In the genomic region with DNA sequence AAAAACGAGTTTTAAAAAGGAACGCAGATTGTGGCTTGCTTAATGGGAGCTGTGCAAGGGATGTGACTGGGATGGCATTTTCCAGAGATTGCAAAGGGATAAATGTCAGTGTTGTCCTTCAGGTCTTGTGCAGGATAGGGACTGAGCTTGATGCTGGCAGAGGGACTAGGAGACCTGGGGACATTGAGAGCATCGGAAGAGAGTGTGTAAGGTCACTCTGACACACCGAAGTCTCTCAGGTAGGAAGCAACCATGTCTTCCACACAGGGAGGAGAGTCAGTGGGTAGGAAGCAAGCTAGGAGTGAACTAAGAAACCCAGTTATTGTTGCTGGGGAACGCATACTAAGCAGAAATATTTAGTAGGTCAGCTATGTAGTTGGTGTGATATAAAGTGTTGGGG, we compare ENCODE assay signal across 9 mouse cellular contexts. TPM values are rescaled to one million over a fixed set of nuclear protein-coding genes. Genes with fewer than 3 reads are reported as not detected.
A peak's percentile ranks its signal among the peaks of the same experiment; 100 is the strongest.
DNase-seq lines count a peak whose midpoint lies in the region; ATAC-seq and TF ChIP-seq lines count a peak whose summit lies in the region.
"Had no signal": no experiment of that assay in that cellular context is flagged by ENCODE, and none has a peak within 500 bp of the region (broad histone marks: within the 10 kb centered on the region; RNA-seq: fewer than 3 reads in every experiment).

No protein-coding gene starts in this region.

- H3K9me3 ChIP-seq in liver, embryonic 11.5 days (ENCODE audit: control insufficient read depth, low read length), result no peaks in the 10 kb centered on the region
- no peaks in the 10 kb centered on the region for H3K9me3 ChIP-seq in forebrain, embryonic 12.5 days
- no peaks in the 10 kb centered on the region for H3K9me3 ChIP-seq in intestine, postnatal 0 days (ENCODE audit: control insufficient read depth)
- H3K9me3 ChIP-seq in neural tube, embryonic 12.5 days, result no peaks in the 10 kb centered on the region

- intact Hi-C loops in left cerebral cortex, postnatal 10 days (cut with DNase I), result no loop called here

- peak overlapping the region; percentile 34 for H3K4me3 ChIP-seq in liver, embryonic 11.5 days (ENCODE audit: low read depth, low read length)
- peak overlapping the region; percentile 34 for H3K4me3 ChIP-seq in forebrain, embryonic 12.5 days (replicated peaks)
- peak overlapping the region; percentile 24 for H3K4me3 ChIP-seq in intestine, postnatal 0 days (ENCODE audit: low read depth, low read length)
- H3K4me3 ChIP-seq in neural tube, embryonic 12.5 days, result 0 out of 2 replicates have a peak overlapping the region, but pooled peaks have one; percentile 5

- no peak for TF ChIP-seq CTCF in intestine, postnatal 0 days (IDR thresholded peaks at IDR 0.05; ENCODE audit: low read depth)

- no peaks in the 10 kb centered on the region for H3K27me3 ChIP-seq in liver, embryonic 11.5 days (replicated peaks; ENCODE audit: control insufficient read depth, insufficient read depth, low read length)
- peaks cover 13% of the 10 kb centered on the region; the same call in 1 of the 2 replicates for H3K27me3 ChIP-seq in forebrain, embryonic 12.5 days
- no peaks in the 10 kb centered on the region for H3K27me3 ChIP-seq in intestine, postnatal 0 days (replicated peaks; ENCODE audit: control insufficient read depth, insufficient read depth, low read length)
- no peaks in the 10 kb centered on the region for H3K27me3 ChIP-seq in neural tube, embryonic 12.5 days (replicated peaks)

- H3K27ac ChIP-seq in liver, embryonic 11.5 days (ENCODE audit: low read depth, low read length), result no peak overlapping the region
- no peak overlapping the region for H3K27ac ChIP-seq in forebrain, embryonic 12.5 days
- no peak overlapping the region for H3K27ac ChIP-seq in intestine, postnatal 0 days (ENCODE audit: low read depth, low read length)
- H3K27ac ChIP-seq in neural tube, embryonic 12.5 days, result no peak overlapping the region

- H3K36me3 ChIP-seq in liver, embryonic 11.5 days (ENCODE audit: control insufficient read depth, insufficient read depth, low read length), result no peaks in the 10 kb centered on the region
- H3K36me3 ChIP-seq in forebrain, embryonic 12.5 days (replicated peaks), result no peaks in the 10 kb centered on the region
- H3K36me3 ChIP-seq in intestine, postnatal 0 days (ENCODE audit: control insufficient read depth, insufficient read depth), result no peaks in the 10 kb centered on the region
- H3K36me3 ChIP-seq in neural tube, embryonic 12.5 days, result no peaks in the 10 kb centered on the region

- DNase-seq in liver, embryonic 11.5 days (ENCODE audit: low spot score), result no peak
- no peak for DNase-seq in liver
- no peak for DNase-seq in left cerebral cortex, postnatal 10 days (ENCODE audit: extremely low spot score in 1 of 2, low spot score in 2 of 2)
- DNase-seq in adrenal gland, postnatal 36 days, result no peak
- DNase-seq in embryo, embryonic 10.5 days (ENCODE audit: low spot score), result no peak
- DNase-seq: cerebellum, adult 11 months had no signal

- no peak overlapping the region for H3K9ac ChIP-seq in liver, embryonic 11.5 days (ENCODE audit: low read depth, low read length)
- H3K9ac ChIP-seq in forebrain, embryonic 12.5 days, result no peak overlapping the region
- H3K9ac ChIP-seq in intestine, postnatal 0 days (ENCODE audit: low read depth, low read length), result no peak overlapping the region
- H3K9ac ChIP-seq in neural tube, embryonic 12.5 days, result no peak overlapping the region

- no peak for ATAC-seq in liver, embryonic 11.5 days (replicated peaks; ENCODE audit: low FRiP score)
- peak; percentile 14; the same call in 1 of the 2 replicates for ATAC-seq in forebrain, embryonic 12.5 days (ENCODE audit: low FRiP score)
- ATAC-seq in intestine, postnatal 0 days, result no peak
- no peak for ATAC-seq in neural tube, embryonic 12.5 days (ENCODE audit: low FRiP score, low read depth)

- H3K4me2 ChIP-seq in liver, embryonic 11.5 days, result peak overlapping the region; percentile 65
- H3K4me2 ChIP-seq in forebrain, embryonic 12.5 days, result peak overlapping the region; percentile 55
- peak overlapping the region; percentile 64 for H3K4me2 ChIP-seq in intestine, postnatal 0 days (replicated peaks; ENCODE audit: low read depth)
- peak overlapping the region; percentile 60 for H3K4me2 ChIP-seq in neural tube, embryonic 12.5 days (replicated peaks)

- H3K4me1 ChIP-seq in liver, embryonic 11.5 days (replicated peaks; ENCODE audit: control insufficient read depth, insufficient read depth, low read length), result peaks cover 4% of the 10 kb centered on the region
- H3K4me1 ChIP-seq in forebrain, embryonic 12.5 days, result peaks cover 9% of the 10 kb centered on the region
- no peaks in the 10 kb centered on the region; the same call in 1 of the 2 replicates for H3K4me1 ChIP-seq in intestine, postnatal 0 days (replicated peaks; ENCODE audit: control insufficient read depth, insufficient read depth, low read length)
- H3K4me1 ChIP-seq in neural tube, embryonic 12.5 days, result peaks cover 3% of the 10 kb centered on the region

- 36% methylated on average over 5 of the region's 5 CpGs for WGBS in liver, embryonic 11.5 days
- WGBS in forebrain, embryonic 12.5 days, result 24% methylated on average over 5 of the region's 5 CpGs
- WGBS in intestine, postnatal 0 days, result 16% methylated on average over 5 of the region's 5 CpGs
- WGBS in neural tube, embryonic 12.5 days, result 23% methylated on average over 5 of the region's 5 CpGs

RNA-seq across cellular contexts. Expression of gene Ropn1, which starts 8.3 kb away (rescaled TPM):
- polyA plus RNA-seq in liver, embryonic 11.5 days (2014; fragmentation: Nextera tagmentation; extraction: Ambion mirVana), result not detected in 2 replicates
- polyA plus RNA-seq in forebrain, embryonic 12.5 days (2016; fragmentation: Nextera tagmentation; extraction: Ambion mirVana), result not detected in 2 replicates
- polyA plus RNA-seq in intestine, postnatal 0 days (2015; fragmentation: Nextera tagmentation; extraction: Ambion mirVana), result not detected in 2 replicates
- polyA plus RNA-seq in neural tube, embryonic 12.5 days (2016; fragmentation: Nextera tagmentation; extraction: Ambion mirVana), result not detected in 2 replicates
- total RNA-seq in left cerebral cortex, postnatal 10 days (2021), result under 1 TPM in 1 of 2 experiments, not detected in 1; 0.41 TPM
- total RNA-seq in adrenal gland, postnatal 36 days (2021), result not detected

RNA-seq across cellular contexts. Expression of gene Ccdc14, which starts 32.4 kb away (rescaled TPM):
- polyA plus RNA-seq in liver, embryonic 11.5 days (2014; fragmentation: Nextera tagmentation; extraction: Ambion mirVana), result 8.1 and 8.5 TPM in 2 replicates
- 10.4 and 12.0 TPM in 2 replicates for polyA plus RNA-seq in forebrain, embryonic 12.5 days (2016; fragmentation: Nextera tagmentation; extraction: Ambion mirVana)
- polyA plus RNA-seq in intestine, postnatal 0 days (2015; fragmentation: Nextera tagmentation; extraction: Ambion mirVana), result 1.7 and 1.8 TPM in 2 replicates
- 6.9 and 7.7 TPM in 2 replicates for polyA plus RNA-seq in neural tube, embryonic 12.5 days (2016; fragmentation: Nextera tagmentation; extraction: Ambion mirVana)
- total RNA-seq in left cerebral cortex, postnatal 10 days (2021), result 1 to 10 TPM; 3.3 to 3.7 TPM
- total RNA-seq in adrenal gland, postnatal 36 days (2021), result 1 to 10 TPM; 2.3 to 2.7 TPM
